Mouse (Mus musculus): ENCODE measurements at regions not wholly inside any gene's neighbourhood (a gene's known extent, or its start where the extent isn't known, plus 50 kb on each side); places are given as distances from the start of the nearest gene placed in this dataset.
"Not testable (repeated sequence)": the region's sequence is repeated elsewhere in the genome, so short reads cannot be mapped to it uniquely, and the experiment has no call there.

DNA sequence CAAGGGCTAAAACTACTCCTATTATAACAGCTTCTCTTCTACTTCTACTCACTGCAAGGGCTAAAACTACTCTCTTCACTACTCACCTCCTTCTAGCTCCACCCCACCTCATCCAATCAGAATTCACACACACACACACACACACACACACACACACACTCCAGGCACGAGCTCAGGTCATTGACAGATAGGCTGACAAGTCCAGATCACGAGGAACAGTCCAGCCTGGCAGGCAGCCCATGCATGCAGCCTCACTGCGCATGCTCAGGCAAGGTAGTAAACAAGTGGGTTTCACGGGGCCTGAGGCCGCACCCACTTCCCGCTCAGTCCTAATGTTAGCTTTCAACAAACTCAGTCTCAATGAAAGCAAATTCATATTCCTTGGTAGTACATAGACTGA is 229.6 kb upstream of the Pld5 start:
- DNase-seq (ENCODE audit: low spot score in 2 of 2) = not testable (repeated sequence)

DNA sequence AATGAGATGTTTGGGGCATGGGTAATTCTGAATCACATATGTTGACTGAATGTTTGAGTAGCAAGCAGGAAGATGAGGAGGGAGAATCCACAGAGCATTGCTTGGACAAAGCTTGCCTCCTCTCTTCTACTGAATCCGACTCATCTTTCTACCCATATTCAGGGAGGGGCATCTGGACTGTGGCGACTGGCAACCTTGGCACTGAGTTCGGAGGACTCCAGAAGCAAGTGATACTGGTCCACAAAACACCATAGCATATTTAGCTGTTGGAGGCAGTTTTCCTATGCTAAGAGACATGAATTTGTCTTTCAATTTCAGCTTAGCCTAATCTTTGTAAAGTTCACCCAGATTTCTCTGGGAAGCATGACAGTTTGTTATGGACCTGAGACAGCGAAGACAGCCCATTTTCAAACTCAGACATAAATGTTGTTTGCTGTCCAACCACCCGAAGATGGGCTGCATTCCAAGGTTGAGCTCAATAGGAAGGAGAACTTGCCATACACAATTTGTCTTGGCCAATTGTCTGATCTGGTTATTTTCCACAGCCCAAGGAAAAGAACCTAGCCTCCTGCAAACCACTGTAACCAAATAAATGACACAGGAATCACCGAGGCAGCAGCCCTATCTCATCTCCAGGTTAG is 224.0 kb upstream of the Pld5 start:
- no peak for DNase-seq (ENCODE audit: low spot score in 2 of 2)

DNA sequence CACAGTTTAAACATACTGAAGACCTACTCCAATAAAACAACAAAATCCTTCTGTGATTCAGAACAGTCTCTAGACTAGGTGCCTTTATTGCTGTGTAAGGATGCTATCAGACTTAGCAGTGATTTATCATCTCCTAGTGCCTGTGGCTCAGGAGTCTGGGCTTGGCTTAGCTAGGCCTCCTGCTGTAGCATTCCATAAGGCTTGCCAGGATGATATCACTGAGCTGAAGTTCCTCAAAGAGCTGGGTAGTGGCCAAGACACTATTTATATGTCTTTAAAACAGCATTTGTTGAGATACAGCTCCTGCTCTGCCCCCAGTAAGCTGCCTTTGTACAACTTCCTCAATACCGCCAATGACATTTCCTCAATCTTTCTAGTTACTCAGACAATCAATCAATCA is 193.4 kb upstream of the Pld5 start:
- peak; percentile 5 for DNase-seq (ENCODE audit: low spot score in 2 of 2)

DNA sequence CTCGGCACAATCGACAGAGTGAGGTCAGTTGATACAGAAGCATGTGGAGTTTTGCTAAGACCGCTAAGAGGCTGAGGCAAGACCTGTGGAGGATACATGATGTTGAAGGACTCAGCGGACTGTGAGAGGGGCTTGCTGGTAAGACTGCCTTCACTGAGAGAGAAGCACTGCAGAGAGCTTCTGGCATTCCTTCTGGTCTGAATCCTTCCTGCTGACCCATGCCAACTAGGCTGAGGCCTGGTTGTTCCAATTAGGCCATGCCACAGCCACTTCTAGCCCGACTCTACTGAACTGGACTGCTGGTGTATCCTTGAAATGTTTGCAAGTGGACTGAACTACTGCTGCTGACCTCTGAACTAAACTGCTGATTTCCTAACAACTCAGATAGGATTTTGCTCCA is 187.0 kb upstream of the Pld5 start:
- no peak for DNase-seq (ENCODE audit: low spot score in 2 of 2)

DNA sequence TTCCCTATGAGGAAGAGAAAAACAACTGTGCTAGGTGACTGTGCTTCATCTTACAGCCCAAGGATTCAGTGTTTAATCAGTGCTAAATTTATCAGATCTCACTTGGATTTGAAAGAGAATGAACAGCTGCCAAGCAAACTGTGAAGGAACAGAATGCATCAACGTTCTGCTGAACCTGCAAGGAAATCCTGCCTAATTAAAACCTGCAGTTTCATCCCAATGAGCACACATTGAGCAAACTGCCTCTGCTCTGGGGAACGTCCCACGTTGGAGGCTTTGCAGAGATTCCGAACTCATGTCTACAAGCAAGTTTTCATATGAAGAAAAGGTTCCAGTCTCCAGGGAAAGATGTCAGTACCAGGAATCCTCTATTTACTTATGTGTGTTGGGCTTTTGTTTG is 171.6 kb upstream of the Pld5 start:
- peak; percentile 9 to 21 for DNase-seq (ENCODE audit: low spot score in 2 of 2)

DNA sequence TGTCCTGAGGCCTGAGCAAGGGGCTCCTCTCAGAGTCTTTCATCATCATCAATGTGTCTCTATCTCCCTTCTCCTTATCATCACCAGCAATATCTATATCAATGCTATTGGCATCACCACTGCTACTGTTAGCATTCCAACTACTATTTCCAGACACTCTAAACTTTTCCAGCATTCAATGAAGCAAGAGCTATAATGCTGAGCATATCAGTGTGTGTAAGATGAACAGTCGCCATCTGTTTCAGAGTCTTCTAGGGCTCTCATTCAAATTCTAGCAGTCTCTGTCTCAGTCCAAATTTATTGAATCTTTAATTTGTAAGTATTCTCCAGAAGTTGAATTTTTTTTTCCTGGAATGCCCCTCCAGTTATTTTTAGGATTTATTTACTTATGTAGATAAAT is 168.6 kb upstream of the Pld5 start:
- no peak for DNase-seq (ENCODE audit: low spot score in 2 of 2)

DNA sequence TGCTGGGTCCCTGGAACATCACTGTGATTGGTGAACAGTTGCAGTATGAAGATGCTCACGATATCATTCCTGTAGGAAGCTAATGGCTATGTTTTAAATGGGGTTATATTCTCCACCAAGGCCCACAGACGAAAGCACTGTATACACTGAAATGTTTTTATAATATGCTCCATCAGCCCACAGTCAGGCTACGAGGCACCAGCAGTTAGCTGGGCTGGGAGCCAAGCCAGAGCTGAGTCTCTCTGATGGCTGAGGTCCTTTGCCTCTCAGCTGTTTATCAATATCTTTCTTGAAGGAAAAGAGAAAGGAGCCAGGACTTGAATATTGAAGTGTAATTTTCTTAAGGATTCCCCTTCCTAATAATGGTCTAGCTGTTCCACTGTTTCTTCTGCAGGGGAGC is 165.1 kb upstream of the Pld5 start:
- DNase-seq (ENCODE audit: low spot score in 2 of 2) = peak in 1 of 2 experiments; percentile 4

DNA sequence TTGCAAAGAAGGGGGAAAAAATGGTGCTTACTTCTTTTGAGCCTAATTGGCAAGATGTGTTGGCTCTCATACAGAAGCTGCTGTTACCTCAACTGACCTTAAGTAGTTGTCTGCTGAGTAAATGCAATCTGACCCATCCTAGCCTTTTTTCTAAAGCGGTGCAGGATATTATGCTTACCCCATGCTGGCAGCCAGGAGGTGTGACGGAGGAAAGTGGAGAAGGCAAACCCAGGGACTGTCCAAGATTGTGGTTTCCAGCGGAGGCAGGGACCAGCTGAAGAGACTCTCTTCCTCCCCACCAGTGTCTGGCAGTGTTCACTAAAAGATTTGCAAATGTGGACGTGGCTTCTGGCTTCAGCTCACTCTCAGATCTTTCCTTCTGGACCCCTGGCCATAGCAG is 152.7 kb upstream of the Pld5 start:
- DNase-seq (ENCODE audit: low spot score in 2 of 2) = no peak

DNA sequence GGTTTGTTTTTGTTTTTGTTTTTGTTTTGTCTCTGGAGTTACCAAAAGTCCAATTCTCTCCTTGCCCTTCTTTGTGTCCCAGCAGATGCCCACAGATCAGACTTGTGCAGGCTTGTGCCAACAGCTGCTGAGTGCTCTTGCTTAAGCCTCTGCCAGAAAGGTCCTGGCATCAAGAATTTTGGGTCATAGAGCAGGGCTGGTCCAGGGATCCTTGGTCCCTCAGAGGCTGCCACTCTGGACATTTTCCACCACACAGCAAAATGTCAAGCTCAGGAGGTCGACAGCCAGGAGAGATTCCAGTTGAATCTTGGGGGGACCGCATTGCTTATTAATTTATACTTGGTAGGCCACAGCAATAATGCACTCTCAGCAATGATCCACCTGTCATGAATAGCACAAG is 151.9 kb upstream of the Pld5 start:
- DNase-seq (ENCODE audit: low spot score in 2 of 2) = no peak

DNA sequence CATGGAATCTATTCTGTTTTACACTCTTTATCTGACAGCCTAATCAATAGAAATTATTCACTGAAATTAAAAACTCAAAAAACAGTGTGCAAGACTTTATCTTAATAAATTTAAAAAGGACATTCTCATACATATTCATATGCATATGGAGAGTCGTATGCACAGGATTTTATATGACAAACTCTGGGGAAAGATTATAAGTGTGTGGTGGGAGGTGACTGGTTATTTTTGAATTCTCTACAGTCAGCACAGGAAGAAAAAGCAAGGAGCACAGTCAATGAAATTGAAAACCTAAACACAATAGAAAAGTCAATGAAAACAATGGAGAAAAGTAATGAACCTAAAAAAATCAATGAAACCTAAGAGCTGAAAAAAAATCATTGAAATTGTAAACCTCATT is 142.1 kb upstream of the Pld5 start:
- no peak for DNase-seq (ENCODE audit: low spot score in 2 of 2)

DNA sequence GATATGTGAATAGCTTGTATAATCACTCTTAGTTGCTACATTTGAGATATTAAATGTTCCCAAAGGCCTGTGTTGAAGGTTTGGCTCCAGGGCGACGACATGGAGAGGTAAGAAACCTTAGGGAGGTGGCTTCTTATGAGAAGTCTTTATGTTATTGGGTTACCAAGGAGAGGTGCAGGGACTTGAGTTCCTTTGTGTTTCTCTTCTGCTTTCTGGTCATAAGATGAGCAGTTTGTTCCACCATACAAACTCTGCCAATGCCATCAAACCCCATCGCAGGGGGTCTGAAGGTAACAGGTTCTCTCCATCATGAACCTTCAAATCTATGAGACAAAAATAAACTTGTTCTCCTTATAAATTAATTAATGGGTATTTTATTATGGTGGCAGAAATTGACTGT is 129.0 kb upstream of the Pld5 start:
- no peak for DNase-seq (ENCODE audit: low spot score in 2 of 2)

DNA sequence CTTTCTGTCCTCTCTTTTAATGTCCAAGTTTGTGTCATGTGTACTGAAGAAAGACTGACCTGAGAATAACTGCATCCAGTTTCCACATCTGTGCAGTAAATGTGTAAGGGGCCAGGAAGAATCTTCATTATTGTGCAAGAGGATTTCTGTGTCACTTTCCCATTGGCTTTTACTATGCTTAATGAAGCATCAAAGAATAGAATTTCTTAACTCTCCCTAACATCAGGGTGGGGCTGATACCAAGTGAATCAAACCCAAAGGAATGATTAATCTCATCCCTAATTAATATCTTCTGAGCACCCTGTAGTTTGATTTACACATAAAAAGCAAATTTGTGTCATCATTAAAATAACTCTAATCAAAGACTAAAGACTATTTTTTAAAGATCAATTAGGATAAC is 104.5 kb upstream of the Pld5 start:
- no peak for DNase-seq (ENCODE audit: low spot score in 2 of 2)

DNA sequence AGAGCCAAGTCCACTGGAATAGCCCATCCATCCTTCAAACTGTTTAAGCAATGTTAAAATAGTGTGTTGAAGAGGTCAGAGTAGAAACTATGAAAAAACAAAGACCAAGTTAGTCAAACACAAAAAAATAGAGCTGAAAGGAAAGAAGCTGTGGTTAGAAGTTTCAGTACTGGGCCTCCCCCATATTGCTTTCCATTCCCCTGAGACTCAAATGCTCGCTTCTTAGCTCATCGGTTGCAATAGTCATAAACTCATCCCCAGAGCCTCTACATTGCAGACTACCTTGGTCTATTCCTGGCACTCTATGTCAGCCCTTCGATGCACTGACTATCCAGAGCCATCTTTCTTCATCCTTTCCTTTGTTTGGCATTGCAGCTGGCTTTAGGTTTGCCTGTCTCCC is 91.8 kb upstream of the Pld5 start:
- no peak for DNase-seq (ENCODE audit: low spot score in 2 of 2)

DNA sequence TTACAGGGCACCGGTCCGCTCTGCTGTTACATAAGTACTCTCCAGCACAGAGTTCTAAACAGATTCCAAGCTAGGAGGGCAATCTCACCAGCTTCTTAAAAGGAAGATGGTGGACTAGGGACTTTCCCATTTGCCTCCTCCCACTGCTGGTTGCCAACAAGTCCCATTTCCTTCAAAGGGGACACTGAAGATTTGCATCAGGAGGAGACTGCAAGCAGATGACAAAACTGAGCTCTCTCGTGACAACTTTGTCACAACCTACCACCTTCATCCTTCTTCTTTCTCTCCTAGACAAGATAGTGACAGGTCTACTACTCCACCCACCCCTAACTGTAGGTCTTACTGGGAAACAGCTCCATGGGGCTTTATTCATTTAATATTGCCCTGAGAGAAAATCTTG is 85.8 kb upstream of the Pld5 start:
- DNase-seq (ENCODE audit: low spot score in 2 of 2) = no peak

DNA sequence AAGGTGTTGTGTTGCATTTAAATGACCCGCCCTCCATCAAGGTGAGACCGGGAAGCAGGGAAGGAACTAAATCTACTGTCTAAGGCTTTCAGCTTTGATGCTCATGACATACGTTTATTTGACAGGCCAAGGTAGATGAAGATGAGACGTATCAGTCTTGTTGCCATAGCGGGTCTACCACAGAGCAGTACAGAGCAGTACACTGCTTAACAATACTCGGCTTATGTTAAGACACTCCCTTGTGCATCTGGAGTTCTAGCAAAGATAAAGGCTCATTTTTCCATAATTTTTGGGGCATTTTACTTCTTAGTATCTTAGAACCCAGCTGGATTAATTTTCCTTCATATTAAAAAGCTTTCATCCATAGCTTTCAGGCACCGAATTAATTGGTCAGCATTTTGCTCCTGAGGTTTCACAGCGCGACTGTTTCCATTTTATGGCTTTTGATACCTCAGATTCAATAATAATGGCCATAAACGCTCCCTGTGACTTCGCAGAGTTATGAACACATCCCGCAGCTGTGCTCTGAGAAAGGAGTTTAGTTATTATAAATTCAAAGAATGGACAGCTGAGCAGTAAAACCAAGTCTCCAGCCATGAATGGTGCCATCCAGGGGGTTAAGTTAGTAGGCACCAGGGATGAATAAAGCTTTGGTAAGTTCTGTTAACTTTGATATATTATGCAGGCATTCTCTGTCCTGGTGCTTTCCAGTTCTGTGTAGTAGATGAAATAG is 85.0 kb upstream of the Pld5 start:
- no peak for DNase-seq (ENCODE audit: low spot score in 2 of 2)

DNA sequence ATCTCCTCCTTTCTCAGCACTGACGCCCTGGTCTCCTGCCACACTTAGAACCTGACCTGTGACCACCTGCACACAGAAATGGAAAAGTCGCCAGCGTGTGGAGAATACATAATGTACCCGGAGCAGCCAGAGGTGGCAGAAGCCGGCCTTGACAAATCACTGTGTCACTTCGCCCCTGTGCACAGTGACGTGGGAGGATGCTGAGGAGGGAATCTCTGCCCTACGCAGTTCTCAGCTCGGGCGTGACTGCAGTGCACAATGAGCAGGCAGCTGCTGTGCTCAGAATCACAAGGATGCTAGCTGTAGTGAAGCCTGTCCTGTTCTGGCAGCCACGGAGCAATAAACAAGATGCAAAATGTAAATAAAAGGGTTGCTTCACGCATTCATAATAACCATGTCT is 80.2 kb upstream of the Pld5 start:
- peak; percentile 44 to 63 for DNase-seq (ENCODE audit: low spot score in 2 of 2)

DNA sequence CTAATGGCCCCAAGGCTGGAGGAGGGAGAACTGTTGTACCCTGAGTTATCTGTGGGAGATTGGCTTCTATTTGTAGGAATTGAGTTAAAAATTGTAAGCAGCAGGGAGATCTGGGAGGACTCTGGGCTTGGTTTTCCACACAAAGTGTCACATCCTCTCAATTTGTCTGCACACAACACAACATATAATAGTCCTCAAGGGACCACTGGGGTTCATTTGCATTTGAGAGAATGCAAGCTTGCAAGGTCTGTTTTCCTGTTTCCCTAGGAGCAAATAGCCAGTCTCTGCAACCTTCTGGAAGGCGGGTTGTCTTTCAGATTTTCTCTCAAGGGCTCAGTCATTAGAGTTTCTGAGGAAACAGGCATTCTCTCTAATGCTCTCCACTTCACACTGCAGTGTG is 79.8 kb upstream of the Pld5 start:
- DNase-seq (ENCODE audit: low spot score in 2 of 2) = peak in 1 of 2 experiments; percentile 2

DNA sequence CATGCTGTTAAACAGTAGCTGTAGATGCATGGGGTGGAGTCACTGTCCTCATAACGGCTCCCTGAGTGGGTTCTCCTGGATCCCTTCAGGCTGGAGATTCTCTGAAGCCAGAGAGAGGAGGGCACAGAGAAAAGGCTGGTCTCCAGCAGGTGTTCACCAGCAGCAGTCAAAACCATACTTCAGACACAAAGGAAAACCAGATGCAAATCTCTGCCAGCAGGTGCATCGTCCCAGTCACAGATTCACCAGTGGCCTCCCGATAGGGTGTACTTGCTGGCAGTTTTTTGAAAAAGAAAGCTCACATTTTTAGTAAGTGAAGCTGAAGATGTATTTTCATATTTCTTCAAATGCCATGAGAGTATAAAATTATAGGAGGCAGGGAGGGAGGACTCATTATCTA is 77.6 kb upstream of the Pld5 start:
- no peak for DNase-seq (ENCODE audit: low spot score in 2 of 2)

DNA sequence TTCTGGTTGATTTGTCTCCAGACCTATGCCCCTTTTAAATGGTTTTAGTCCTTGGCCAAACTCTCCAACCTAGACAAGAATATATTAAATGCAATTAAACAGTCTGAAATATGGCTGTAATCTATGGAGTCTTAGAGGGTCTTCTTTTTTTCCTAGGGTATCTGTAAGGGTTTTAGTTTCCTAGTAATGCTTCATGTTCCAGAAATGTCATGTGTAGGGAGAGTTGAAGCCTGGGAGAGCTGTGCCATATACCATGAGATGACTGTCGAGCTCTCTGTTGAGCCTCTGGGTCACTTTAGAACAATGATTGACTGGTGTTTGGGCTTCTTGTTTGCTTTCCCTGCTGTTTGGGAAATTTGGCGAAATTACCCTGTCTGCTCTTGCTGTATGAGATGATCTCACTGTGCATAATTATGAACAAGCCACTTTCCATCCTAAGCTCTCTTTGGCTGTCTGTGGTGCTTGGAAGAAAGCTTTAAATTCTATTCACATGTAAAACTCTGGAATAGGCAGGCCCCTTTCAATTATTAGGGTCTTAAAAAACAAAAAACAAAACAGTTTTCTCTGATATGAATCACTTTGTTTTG is 74.9 kb upstream of the Pld5 start:
- no peak for DNase-seq (ENCODE audit: low spot score in 2 of 2)

DNA sequence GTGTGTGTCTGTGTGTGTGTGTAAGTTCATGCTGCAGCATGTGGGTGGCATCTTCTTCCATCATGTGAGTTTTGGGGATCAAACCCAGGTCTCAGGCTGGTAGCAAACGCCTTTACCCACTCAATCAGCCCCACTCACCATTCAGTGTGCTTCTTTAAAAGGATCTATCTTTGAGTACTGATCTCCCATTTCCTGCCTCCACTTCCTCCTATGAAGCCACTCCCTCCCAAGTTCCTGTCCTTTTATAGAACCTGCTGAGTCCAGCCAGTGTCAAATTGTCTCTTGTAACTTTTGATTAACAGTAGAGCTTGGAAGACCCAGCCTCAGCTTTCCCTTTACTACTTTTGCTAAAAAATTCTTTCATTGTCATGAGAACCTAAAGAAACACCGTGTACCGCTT is 73.0 kb upstream of the Pld5 start:
- DNase-seq (ENCODE audit: low spot score in 2 of 2) = no peak

DNA sequence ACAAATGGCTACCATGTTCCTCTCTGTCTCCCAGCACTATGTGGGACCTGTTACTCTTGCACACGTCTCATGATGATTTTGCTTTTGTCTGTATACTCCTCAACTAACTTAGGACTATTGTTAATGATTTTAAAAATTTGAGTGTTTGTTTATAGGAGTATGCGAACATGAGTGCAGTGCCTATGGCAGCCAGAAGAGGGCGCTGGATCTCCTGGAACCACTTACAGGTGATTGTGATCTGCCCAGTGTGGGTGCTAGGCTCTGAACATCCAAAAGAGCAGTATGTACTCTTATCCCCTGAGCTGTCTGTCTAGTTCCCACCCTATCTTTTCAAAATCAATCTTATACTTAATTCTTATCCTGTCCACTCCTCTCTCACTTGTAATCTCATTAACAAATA is 56.2 kb upstream of the Pld5 start:
- no peak for DNase-seq (ENCODE audit: low spot score in 2 of 2)

All from right cerebral cortex, adult 2 months (tissue).